Comparison of ENCODE assay signal across 26 mouse cellular contexts in the genomic region with DNA sequence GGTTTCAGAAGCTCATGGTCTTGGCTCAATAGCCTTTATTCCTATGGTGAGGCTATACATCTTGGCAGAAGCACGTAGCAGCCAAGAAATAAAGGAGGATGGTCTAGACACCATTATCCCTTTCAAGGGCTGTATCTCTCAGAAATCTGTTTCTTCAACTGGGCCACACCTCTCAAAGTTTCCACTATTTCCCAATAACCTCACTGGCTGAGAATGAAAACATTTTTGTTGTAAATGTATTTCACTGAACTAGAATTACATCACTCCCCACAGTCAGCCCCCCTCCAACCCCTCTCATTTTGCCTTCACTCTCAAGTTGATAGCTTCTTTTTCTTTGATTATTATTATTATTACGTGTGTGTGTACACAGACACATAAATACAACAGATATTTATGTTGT.
"Had no signal": no experiment of that assay in that cellular context is flagged by ENCODE, and none has a peak within 500 bp of the region (broad histone marks: within the 10 kb centered on the region; RNA-seq: fewer than 3 reads in every experiment).

No protein-coding gene starts in this region.

- H3K9ac ChIP-seq: heart, embryonic 13.5 days; hindbrain, embryonic 13.5 days; hindbrain, embryonic 15.5 days; kidney, embryonic 15.5 days; limb, embryonic 12.5 days had no signal

- H3K9me3 ChIP-seq: heart, embryonic 13.5 days; hindbrain, embryonic 13.5 days; hindbrain, embryonic 15.5 days; kidney, embryonic 15.5 days; limb, embryonic 10.5 days; limb, embryonic 12.5 days had no signal

- H3K4me1 ChIP-seq: hindbrain, embryonic 13.5 days; hindbrain, embryonic 15.5 days; kidney, embryonic 15.5 days; limb, embryonic 10.5 days; limb, embryonic 12.5 days had no signal

- H3K36me3 ChIP-seq: heart, embryonic 13.5 days; hindbrain, embryonic 13.5 days; hindbrain, embryonic 15.5 days; kidney, embryonic 15.5 days; limb, embryonic 10.5 days; limb, embryonic 12.5 days had no signal

- H3K27ac ChIP-seq: heart, embryonic 13.5 days; hindbrain, embryonic 13.5 days; hindbrain, embryonic 15.5 days; hindbrain, postnatal 0 days; kidney, embryonic 15.5 days; kidney, postnatal 0 days; layer of hippocampus, adult 2 months; left cerebral cortex, adult 2 months; limb, embryonic 10.5 days; limb, embryonic 12.5 days had no signal

- ATAC-seq: forebrain, embryonic 16.5 days; hindbrain, postnatal 0 days; intestine, embryonic 16.5 days had no signal

- DNase-seq: gastrocnemius, adult 2 months; gastrocnemius, postnatal 10 days; gastrocnemius, postnatal 25 days; heart, adult 18-20 months; heart, postnatal 14 days; heart, postnatal 36 days; kidney, adult 11 months; kidney, adult 2 months; kidney, adult 9 months; kidney, postnatal 14 days; kidney, postnatal 4 days; liver had no signal

- H3K27me3 ChIP-seq: heart, embryonic 13.5 days; hindbrain, embryonic 13.5 days; hindbrain, embryonic 15.5 days; kidney, embryonic 15.5 days; limb, embryonic 12.5 days had no signal

- H3K4me2 ChIP-seq: heart, embryonic 11.5 days; heart, embryonic 13.5 days; hindbrain, embryonic 13.5 days; hindbrain, embryonic 15.5 days; kidney, embryonic 15.5 days; limb, embryonic 12.5 days; liver, embryonic 11.5 days had no signal

- H3K4me3 ChIP-seq: gastrocnemius, adult 2 months; heart, embryonic 13.5 days; hindbrain, embryonic 13.5 days; hindbrain, embryonic 15.5 days; kidney, embryonic 15.5 days; layer of hippocampus, adult 2 months; left cerebral cortex, adult 2 months; limb, embryonic 10.5 days; limb, embryonic 12.5 days had no signal
